Mouse (Mus musculus) midbrain, embryonic 13.5 days (tissue): ENCODE results near the gene Ric3. TPM values are rescaled to one million over a fixed set of nuclear protein-coding genes. Genes with fewer than 3 reads are reported as not detected.

Experiments
- ATAC-seq: fragments of 200-750 bp; cut with Nextera tagmentation; 2 replicates; pipeline ENCODE4 v1.8.0; 2017; ENCODE audit warnings: mild to moderate bottlenecking, moderate TSS enrichment, moderate library complexity
- H3K27ac ChIP-seq: fragments of 300-500 bp; sonication (generic); 2 replicates; pipeline ENCODE4 v1.5.1; 2015; ENCODE audit warnings: inconsistent platforms, mild to moderate bottlenecking, moderate library complexity
- H3K27me3 ChIP-seq: fragments of 300-500 bp; sonication (generic); 2 replicates; pipeline ENCODE4 v1.6.1; 2015; ENCODE audit warnings: mild to moderate bottlenecking, inconsistent platforms
- H3K36me3 ChIP-seq: fragments of 300-500 bp; sonication (generic); 2 replicates; pipeline ENCODE4 v1.6.1; 2015; ENCODE audit warnings: mild to moderate bottlenecking, inconsistent platforms
- H3K4me1 ChIP-seq: fragments of 300-500 bp; sonication (generic); replicated peaks from 2 replicates; pipeline ENCODE4 v1.6.1; 2015; ENCODE audit warnings: inconsistent platforms
- H3K4me2 ChIP-seq: fragments of 300-500 bp; sonication (generic); replicated peaks from 2 replicates; pipeline ENCODE4 v1.6.1; 2015; ENCODE audit warnings: moderate library complexity, mild to moderate bottlenecking, inconsistent platforms
- H3K4me3 ChIP-seq: fragments of 300-500 bp; sonication (generic); replicated peaks from 2 replicates; pipeline ENCODE4 v1.5.1; 2015; ENCODE audit warnings: mild to moderate bottlenecking, inconsistent platforms
- H3K9ac ChIP-seq: fragments of 300-500 bp; sonication (generic); replicated peaks from 2 replicates; pipeline ENCODE4 v1.6.1; 2015; ENCODE audit warnings: mild to moderate bottlenecking, inconsistent platforms
- H3K9me3 ChIP-seq: fragments of 300-500 bp; sonication (generic); 2 replicates; pipeline ENCODE4 v1.6.1; 2016; ENCODE audit warnings: mild to moderate bottlenecking, inconsistent platforms
- WGBS: fragments of 180-500 bp; shearing (Covaris S2); methylation state at CpG from one replicate; pipeline ENCODE4 v1.1.7; 2015; 5-methylcytosine and 5-hydroxymethylcytosine counted together
- polyA plus RNA-seq: library from polyadenylated mRNA; unstranded; fragments of >200 nt; fragmentation: Nextera tagmentation; extraction: Ambion mirVana; gene quantifications from 2 replicates; pipeline ENCODE4 v1.2.1, GENCODE M21; 2015

Gene Ric3
- polyA plus RNA-seq, 1 experiment from 2014 or later, result 34.0 TPM

DNA sequence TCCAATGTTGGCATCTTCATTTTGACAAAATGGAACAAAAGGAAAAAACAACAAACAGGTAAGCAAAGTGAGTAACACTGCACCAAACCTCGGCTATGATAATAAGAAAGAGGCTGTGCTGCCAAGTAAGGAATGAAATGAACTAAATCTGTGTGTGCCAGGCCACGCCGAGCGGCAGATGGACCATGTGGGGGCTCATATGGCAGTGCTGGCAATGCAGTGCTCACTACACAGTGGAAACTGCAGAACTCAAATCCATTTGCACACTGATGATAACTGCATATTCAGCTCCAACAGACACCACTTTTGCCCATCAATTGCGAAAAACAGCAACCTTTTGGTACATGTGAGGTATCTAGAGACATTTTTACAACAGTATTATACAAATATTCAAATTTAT is 43.7 kb downstream of the Ric3 start:
- no peak overlapping the region for H3K4me2 ChIP-seq
- 93% methylated on average over 5 of the region's 5 CpGs for WGBS

DNA sequence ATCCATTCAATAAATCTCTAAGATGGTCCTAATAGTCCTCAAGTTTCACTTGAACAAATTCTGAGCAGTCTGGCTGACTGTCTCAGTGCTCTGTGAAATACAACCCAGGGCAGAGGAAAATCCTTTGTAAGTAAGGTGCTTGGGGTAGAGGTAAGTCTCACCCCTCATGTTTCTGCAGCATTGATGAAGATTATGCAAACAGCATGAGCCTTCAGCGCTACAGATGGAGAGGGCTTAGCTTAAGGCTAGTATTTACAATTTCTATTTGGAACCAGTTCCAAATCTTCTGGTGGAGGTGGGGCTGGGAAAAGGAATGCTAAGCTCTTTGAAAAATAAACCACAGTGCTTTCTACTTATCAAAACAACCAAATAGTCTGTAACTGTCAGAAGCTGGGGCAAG is 44.1 kb downstream of the Ric3 start:
- Histone ChIP-seq H3K27me3 (no peaks in the 10 kb centered on the region), H3K4me1 (peaks cover 3% of the 10 kb centered on the region; the same call in 1 of the 2 replicates), H3K36me3 (peaks cover 28% of the 10 kb centered on the region), H3K4me3 (no peak overlapping the region), H3K9ac (no peak overlapping the region), H3K4me2 (no peak overlapping the region), H3K9me3 (no peaks in the 10 kb centered on the region), H3K27ac (no peak overlapping the region; the same call in 1 of the 2 replicates)
- ATAC-seq, result no peak
- WGBS, result 40% methylated on average over 1 of the region's 1 CpGs

More for the DNA sequence above, 43.7 kb downstream of the Ric3 start:
- ATAC-seq, result no peak
- Histone ChIP-seq H3K4me3 (no peak overlapping the region), H3K9me3 (no peaks in the 10 kb centered on the region), H3K4me1 (peaks cover 3% of the 10 kb centered on the region; the same call in 1 of the 2 replicates), H3K27ac (no peak overlapping the region), H3K9ac (no peak overlapping the region), H3K27me3 (no peaks in the 10 kb centered on the region), H3K36me3 (peaks cover 26% of the 10 kb centered on the region)

DNA sequence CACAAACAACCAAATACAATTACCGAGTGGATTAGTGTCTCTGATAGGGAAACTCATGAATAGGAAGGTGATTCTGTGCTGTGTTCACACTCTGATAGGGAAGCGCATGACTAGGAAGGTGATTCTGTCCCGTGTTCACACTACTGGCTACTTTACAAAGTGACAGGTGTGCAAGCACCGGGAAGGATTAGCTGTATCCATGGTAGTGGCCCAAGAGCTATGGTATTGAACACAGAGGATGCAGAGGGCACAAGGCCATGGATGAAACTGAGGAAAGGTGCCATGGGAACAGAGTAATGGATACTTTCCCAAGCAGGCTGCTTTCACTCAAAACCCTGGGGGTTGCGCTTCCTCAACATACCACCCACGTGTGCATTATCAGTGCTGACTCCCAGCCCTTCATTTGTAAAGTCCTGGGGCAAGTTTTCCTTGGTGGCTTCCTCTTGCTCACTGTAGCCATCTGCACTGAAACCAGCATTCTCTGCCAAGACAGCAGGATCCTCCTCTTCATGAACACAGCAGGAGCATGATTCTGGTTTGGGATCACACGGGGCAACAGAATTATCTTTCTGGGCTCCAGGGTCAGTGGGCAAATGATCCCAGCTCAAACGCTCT is 44.9 kb downstream of the Ric3 start:
- Histone ChIP-seq H3K9ac (no peak overlapping the region), H3K4me2 (no peak overlapping the region), H3K27ac (no peak overlapping the region), H3K36me3 (peaks cover 25% of the 10 kb centered on the region), H3K4me1 (peaks cover 3% of the 10 kb centered on the region; the same call in 1 of the 2 replicates), H3K27me3 (no peaks in the 10 kb centered on the region), H3K9me3 (no peaks in the 10 kb centered on the region), H3K4me3 (no peak overlapping the region)
- WGBS, result 89% methylated on average over 8 of the region's 8 CpGs
- no peak for ATAC-seq

DNA sequence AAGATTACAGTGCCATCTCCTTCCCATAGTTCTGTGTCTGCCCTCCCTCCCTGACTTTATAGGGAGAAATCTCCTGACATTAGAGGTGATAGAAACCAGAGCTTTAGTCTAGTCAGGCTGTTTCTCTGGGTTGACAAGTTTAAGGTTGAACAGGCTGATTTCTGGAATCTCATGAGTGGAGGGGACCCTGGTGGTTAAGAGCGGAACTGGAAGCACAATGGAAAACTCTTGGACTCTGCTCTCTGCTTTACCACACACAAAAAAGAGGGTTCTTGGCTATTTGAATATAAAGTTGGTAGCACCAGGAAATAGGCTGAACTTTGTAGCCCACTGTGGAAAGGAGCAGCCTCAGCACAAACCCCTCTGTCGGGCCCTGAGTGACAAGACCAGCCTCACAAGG is 51.1 kb downstream of the Ric3 start:
- Histone ChIP-seq H3K4me1 (no peaks in the 10 kb centered on the region), H3K9ac (no peak overlapping the region), H3K4me2 (no peak overlapping the region), H3K4me3 (no peak overlapping the region), H3K9me3 (no peaks in the 10 kb centered on the region), H3K27me3 (no peaks in the 10 kb centered on the region), H3K36me3 (peaks cover 66% of the 10 kb centered on the region), H3K27ac (no peak overlapping the region)
- ATAC-seq, result no peak
- 86% methylated on average over 2 of the region's 2 CpGs for WGBS

DNA sequence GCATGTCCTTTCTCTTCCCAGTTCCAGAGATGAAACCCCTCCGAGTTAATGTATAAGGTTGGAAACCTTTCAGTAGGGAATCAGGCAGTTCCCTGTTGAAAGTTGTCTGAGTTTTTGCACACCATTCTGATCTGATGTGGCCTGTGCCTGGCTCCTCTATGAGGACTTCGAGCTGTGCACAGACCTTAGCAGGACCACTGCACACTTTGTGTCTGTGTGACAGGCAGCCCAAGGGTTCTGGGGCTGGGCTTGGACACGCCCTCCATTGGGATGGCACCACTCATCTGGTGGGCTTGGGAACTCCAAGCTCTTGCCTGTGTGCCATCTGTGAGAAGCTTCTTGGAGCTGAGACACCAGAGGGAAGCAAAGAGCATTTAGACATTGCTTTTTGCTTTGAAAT is 51.8 kb downstream of the Ric3 start:
- H3K4me3 ChIP-seq, result no peak overlapping the region
- H3K27ac ChIP-seq, result no peak overlapping the region
- no peaks in the 10 kb centered on the region for H3K9me3 ChIP-seq
- no peaks in the 10 kb centered on the region for H3K27me3 ChIP-seq
- no peak overlapping the region for H3K4me2 ChIP-seq
- no peak overlapping the region for H3K9ac ChIP-seq
- 90% methylated on average over 3 of the region's 3 CpGs for WGBS
- no peaks in the 10 kb centered on the region for H3K4me1 ChIP-seq
- ATAC-seq, result no peak
- H3K36me3 ChIP-seq, result peaks cover 74% of the 10 kb centered on the region

DNA sequence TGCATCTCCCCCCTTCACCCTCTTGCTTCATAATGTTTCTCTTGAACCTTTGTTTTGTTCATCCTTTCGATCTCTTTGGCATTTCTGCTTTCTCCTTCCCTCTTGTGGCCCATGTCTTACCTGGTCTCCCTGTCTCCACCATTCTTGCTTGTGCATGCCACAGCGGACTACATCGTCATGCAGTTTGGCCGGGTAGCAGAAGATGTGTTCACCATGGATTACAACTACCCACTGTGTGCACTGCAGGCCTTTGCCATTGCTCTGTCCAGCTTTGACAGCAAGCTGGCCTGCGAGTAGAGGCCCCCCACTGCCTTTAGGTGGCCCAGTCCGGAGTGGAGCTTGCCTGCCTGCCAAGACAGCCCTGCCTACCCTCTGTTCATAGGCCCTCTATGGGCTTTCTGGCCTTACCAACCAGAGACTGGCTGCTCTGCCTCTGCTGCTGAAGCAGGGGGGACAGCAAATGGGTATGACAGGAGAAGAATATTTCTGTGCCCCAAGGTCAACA is 53.1 kb downstream of the Ric3 start:
- ATAC-seq, result no peak
- Histone ChIP-seq H3K4me1 (no peaks in the 10 kb centered on the region), H3K4me2 (no peak overlapping the region), H3K9ac (no peak overlapping the region), H3K27me3 (no peaks in the 10 kb centered on the region), H3K9me3 (no peaks in the 10 kb centered on the region), H3K4me3 (no peak overlapping the region), H3K36me3 (peaks cover 81% of the 10 kb centered on the region), H3K27ac (no peak overlapping the region)
- 86% methylated on average over 6 of the region's 6 CpGs for WGBS

DNA sequence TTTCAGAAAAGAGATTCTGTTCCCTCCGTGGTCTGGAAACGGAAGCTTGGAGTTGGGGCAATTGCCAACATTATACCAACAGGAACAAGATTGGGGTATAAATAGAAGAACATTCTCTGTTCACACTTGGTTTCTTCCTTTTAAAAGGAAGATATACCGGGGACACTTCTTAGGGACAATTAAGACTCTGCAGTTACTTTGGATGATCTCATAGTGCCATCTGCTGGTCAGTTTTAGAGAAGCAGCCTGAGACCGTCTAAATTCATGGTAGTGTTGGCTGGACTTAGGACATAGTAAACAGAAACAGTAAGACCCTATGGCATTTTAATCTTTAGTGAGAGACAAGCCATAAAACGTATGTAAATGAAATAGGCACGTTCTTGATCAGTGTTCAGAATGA is 54.9 kb downstream of the Ric3 start:
- H3K4me2 ChIP-seq, result no peak overlapping the region
- H3K36me3 ChIP-seq, result peaks cover 86% of the 10 kb centered on the region
- H3K27me3 ChIP-seq, result no peaks in the 10 kb centered on the region
- WGBS, result 28% methylated on average over 6 of the region's 6 CpGs
- no peak overlapping the region for H3K9ac ChIP-seq
- H3K27ac ChIP-seq, result no peak overlapping the region
- no peaks in the 10 kb centered on the region for H3K9me3 ChIP-seq
- no peak overlapping the region for H3K4me3 ChIP-seq
- H3K4me1 ChIP-seq, result no peaks in the 10 kb centered on the region
- peak; percentile 35; the same call in 1 of the 2 replicates for ATAC-seq

DNA sequence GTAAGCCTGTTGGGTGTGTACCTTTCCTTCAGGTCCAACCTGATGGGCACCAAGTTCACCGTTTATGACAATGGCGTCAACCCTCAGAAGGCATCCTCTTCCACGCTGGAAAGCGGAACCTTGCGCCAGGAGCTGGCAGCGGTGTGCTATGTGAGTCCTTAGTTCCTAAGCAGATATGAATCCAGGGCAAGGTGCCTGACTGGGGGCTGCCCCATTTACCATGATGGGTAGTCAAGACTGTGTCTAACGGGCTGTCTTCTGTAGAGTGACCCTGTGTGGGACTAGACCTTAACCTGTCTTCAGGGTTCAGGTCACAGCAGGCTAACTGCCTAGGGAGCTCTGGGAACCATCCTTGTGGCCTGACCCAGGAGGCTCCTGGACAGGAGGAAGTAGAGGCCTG is 55.4 kb downstream of the Ric3 start:
- H3K27me3 ChIP-seq, result no peaks in the 10 kb centered on the region
- H3K27ac ChIP-seq, result no peak overlapping the region; the same call in 1 of the 2 replicates
- H3K9ac ChIP-seq, result no peak overlapping the region
- H3K4me3 ChIP-seq, result no peak overlapping the region
- 97% methylated on average over 7 of the region's 7 CpGs for WGBS
- peaks cover 86% of the 10 kb centered on the region for H3K36me3 ChIP-seq
- no peaks in the 10 kb centered on the region for H3K4me1 ChIP-seq
- H3K4me2 ChIP-seq, result no peak overlapping the region
- H3K9me3 ChIP-seq, result no peaks in the 10 kb centered on the region
- ATAC-seq, result peak; percentile 37; the same call in 1 of the 2 replicates

DNA sequence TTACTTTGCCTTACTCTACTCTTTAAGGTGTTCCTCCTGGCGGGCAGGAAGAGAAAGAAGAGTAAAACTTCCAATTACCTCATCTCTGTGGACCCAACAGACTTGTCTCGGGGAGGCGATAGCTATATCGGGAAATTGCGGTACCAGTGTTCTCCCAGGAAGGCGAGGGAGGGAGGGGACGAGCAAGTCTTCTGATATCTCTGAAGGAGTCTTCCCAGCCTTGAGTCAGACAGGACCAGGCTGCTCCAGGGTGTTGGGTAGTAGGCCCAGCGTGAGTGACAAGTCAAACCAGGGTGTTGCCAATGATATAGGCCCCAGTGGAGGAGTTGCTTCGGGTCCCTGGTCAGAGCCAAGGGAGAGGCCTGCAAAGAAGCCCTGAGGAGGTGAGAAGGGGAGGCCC is 56.2 kb downstream of the Ric3 start:
- peaks cover 86% of the 10 kb centered on the region for H3K36me3 ChIP-seq

DNA sequence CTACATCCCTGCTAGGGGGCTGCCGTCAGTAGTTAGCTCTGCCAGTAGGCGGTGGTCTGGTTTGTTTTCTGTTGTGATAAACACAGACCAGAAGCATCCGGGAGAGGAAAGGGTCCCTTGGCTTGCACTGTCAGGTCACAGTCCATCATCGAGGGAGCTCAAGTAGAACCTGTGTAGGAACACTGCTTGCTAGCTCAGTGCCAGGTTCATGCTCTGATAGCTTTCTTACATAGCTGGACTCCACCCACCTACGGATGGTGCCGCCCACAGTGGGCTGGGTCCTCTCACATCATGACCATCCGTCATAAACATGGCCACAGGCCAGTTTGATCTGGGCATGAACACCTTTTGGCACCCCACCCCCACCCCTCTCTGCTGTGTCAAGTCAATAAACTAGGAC is 57.4 kb downstream of the Ric3 start:
- H3K27ac ChIP-seq, result no peak overlapping the region
- no peaks in the 10 kb centered on the region for H3K4me1 ChIP-seq
- no peak overlapping the region for H3K9ac ChIP-seq
- peaks cover 76% of the 10 kb centered on the region for H3K36me3 ChIP-seq
- H3K9me3 ChIP-seq, result no peaks in the 10 kb centered on the region
- 90% methylated on average over 7 of the region's 7 CpGs for WGBS
- H3K4me3 ChIP-seq, result no peak overlapping the region
- ATAC-seq, result no peak
- H3K4me2 ChIP-seq, result no peak overlapping the region
- H3K27me3 ChIP-seq, result no peaks in the 10 kb centered on the region

More for the DNA sequence above, 56.2 kb downstream of the Ric3 start:
- Histone ChIP-seq H3K9ac (no peak overlapping the region), H3K4me2 (no peak overlapping the region), H3K27ac (no peak overlapping the region), H3K9me3 (no peaks in the 10 kb centered on the region), H3K4me3 (no peak overlapping the region), H3K27me3 (no peaks in the 10 kb centered on the region), H3K4me1 (no peaks in the 10 kb centered on the region)
- no peak for ATAC-seq
- 95% methylated on average over 9 of the region's 9 CpGs for WGBS

DNA sequence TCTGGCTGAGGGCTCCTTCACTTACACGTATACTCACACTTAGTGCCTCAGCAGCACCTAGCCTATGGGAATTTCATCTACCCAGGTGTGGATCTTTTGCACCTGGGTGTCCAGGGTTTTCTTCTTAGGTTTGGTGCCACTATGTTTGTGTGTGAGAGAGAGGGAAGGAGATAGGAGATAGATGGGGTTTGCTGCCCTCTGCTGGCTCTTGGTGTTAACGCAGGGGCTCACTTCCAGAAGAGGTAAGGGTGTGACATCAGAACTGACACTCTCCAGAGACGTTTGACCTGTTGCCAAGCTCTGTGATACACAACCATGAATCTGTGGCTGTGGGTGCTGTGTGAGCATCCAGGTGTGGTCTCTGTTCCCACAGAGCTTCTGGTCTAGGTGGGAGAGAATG is 61.7 kb downstream of the Ric3 start:
- H3K4me2 ChIP-seq, result no peak overlapping the region
- no peak overlapping the region for H3K4me3 ChIP-seq
- no peak overlapping the region for H3K9ac ChIP-seq
- H3K27ac ChIP-seq, result no peak overlapping the region
- ATAC-seq, result peak; percentile 25
- peaks cover 8% of the 10 kb centered on the region for H3K4me1 ChIP-seq
- 16% methylated on average over 3 of the region's 3 CpGs for WGBS
- H3K27me3 ChIP-seq, result no peaks in the 10 kb centered on the region
- H3K9me3 ChIP-seq, result no peaks in the 10 kb centered on the region
- H3K36me3 ChIP-seq, result peaks cover 54% of the 10 kb centered on the region

DNA sequence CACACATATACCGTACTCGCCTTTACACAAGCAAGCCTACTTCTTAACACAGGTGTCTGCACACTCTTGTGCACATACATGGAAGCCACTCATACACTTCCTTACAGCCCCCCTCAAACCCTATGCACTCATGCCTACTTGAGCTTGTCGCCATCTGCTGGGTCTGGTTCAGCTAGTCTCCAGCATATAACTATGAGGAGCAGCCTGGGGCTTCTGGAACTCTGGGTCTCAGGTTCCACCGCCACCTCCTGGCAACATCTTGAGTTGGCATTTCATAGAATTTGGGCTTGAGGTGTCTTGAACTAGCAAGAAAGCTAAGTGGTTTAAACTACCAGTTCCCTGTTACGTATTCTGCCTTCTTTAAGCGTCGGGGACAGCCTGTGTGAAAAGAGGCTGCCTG is 63.9 kb downstream of the Ric3 start:
- ATAC-seq, result no peak
- no peak overlapping the region for H3K9ac ChIP-seq
- no peak overlapping the region for H3K27ac ChIP-seq
- H3K36me3 ChIP-seq, result peaks cover 32% of the 10 kb centered on the region
- H3K4me3 ChIP-seq, result no peak overlapping the region
- H3K4me2 ChIP-seq, result no peak overlapping the region
- peaks cover 23% of the 10 kb centered on the region for H3K4me1 ChIP-seq
- H3K9me3 ChIP-seq, result no peaks in the 10 kb centered on the region
- 87% methylated on average over 7 of the region's 7 CpGs for WGBS
- H3K27me3 ChIP-seq, result no peaks in the 10 kb centered on the region
